Mouse (Mus musculus) forebrain, embryonic 10.5 days (tissue): ENCODE results near the gene Ifnl3. TPM values are rescaled to one million over a fixed set of nuclear protein-coding genes. Genes with fewer than 3 reads are reported as not detected.
"Not testable (repeated sequence)": the region's sequence is repeated elsewhere in the genome, so short reads cannot be mapped to it uniquely, and the experiment has no call there.

Experiments used
- DNase-seq: peaks from one replicate; pipeline ENCODE4 v3.0.0-alpha.2; 2017; ENCODE audit warnings: low spot score; ENCODE audit errors: extremely low spot score
- H3K27ac ChIP-seq: fragments of 300-500 bp; sonication (generic); 2 replicates; pipeline ENCODE4 v1.5.1; 2016; ENCODE audit warnings: mild to moderate bottlenecking
- H3K27me3 ChIP-seq: fragments of 300-500 bp; sonication (generic); 2 replicates; pipeline ENCODE4 v1.6.1; 2016; ENCODE audit warnings: mild to moderate bottlenecking; ENCODE audit not compliant: poor library complexity, severe bottlenecking
- H3K36me3 ChIP-seq: fragments of 300-500 bp; sonication (generic); replicated peaks from 2 replicates; pipeline ENCODE4 v1.6.1; 2016; ENCODE audit warnings: mild to moderate bottlenecking, moderate library complexity
- H3K4me1 ChIP-seq: fragments of 300-500 bp; sonication (generic); 2 replicates; pipeline ENCODE4 v1.6.1; 2016
- H3K4me3 ChIP-seq: fragments of 300-500 bp; sonication (generic); 2 replicates; pipeline ENCODE4 v1.5.1; 2016; ENCODE audit warnings: mild to moderate bottlenecking, moderate library complexity
- H3K9me3 ChIP-seq: fragments of 300-500 bp; sonication (generic); 2 replicates; pipeline ENCODE4 v1.6.1; 2016; ENCODE audit warnings: mild to moderate bottlenecking, moderate library complexity
- WGBS: fragments of 180-500 bp; shearing (Covaris S2); methylation state at CpG from one replicate; pipeline ENCODE4 v1.1.7; 2016; 5-methylcytosine and 5-hydroxymethylcytosine counted together
- polyA plus RNA-seq: library from polyadenylated mRNA; unstranded; fragments of >200 nt; fragmentation: Nextera tagmentation; extraction: Ambion mirVana; gene quantifications from 2 replicates; pipeline ENCODE4 v1.2.1, GENCODE M21; 2016

The Ifnl3 gene
- polyA plus RNA-seq: not detected in 2 replicates

DNA sequence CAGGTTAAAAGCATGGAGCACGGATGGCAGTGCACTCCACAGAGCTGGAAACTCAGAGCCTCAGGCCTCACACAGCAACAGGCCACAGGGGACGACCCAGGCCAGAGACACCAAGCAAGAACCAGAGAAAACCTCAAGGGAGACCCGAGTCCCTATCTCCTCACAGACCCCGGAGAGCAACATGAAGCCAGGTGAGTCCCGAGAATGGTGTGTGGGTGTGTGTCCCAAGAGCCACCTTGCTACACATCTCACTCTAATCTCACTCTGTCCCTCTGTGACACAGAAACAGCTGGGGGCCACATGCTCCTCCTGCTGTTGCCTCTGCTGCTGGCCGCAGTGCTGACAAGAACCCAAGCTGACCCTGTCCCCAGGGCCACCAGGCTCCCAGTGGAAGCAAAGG is at the start of gene Ifnl3:
TSS of gene Ifnl3 (plus strand) at position 301 of the 400 bp plus-strand sequence.
- DNase-seq, H3K4me1 ChIP-seq, H3K36me3 ChIP-seq, H3K9me3 ChIP-seq, H3K27ac ChIP-seq, H3K27me3 ChIP-seq, H3K4me3 ChIP-seq: not testable (repeated sequence)
- 77% methylated on average over 5 of the region's 6 CpGs for WGBS

GRCm38 (mm10) chr7:28476191-28476590 is 46.4 kb upstream of the Ifnl3 start:
- Histone ChIP-seq H3K4me3 (no peak overlapping the region), H3K4me1 (peaks cover 6% of the 10 kb centered on the region; the same call in 1 of the 2 replicates), H3K27ac (no peak overlapping the region), H3K9me3 (no peaks in the 10 kb centered on the region), H3K27me3 (no peaks in the 10 kb centered on the region), H3K36me3 (no peaks in the 10 kb centered on the region)
- 89% methylated on average over 6 of the region's 6 CpGs for WGBS
- DNase-seq: no peak

DNA sequence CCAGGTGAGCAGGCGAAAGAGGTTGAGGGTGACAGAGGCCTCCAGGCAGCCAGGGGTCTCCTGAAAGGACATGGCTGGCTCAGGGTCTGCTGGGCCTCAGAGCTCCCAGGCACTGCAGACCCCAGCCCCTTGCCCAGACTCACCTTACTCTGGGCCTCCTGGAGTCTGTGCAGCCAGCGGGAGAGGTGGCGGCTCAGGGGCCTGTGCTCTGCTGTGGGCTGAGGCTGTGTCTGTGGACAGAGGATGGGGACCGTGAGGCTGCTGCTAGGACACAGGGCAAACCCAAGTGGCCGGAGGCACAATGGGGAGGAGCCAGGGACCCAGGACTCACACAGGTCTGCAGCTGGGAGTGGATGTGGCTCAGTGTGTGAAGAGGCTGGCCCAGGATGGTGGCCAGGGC is 45.3 kb upstream of the Ifnl3 start:
- no peak overlapping the region for H3K27ac ChIP-seq
- no peaks in the 10 kb centered on the region for H3K36me3 ChIP-seq
- 87% methylated on average over 5 of the region's 5 CpGs for WGBS
- no peaks in the 10 kb centered on the region for H3K9me3 ChIP-seq
- no peak for DNase-seq
- peaks cover 6% of the 10 kb centered on the region; the same call in 1 of the 2 replicates for H3K4me1 ChIP-seq
- H3K27me3 ChIP-seq: no peaks in the 10 kb centered on the region
- H3K4me3 ChIP-seq: no peak overlapping the region

GRCm38 (mm10) chr7:28478854-28479253 is 43.8 kb upstream of the Ifnl3 start:
- Histone ChIP-seq H3K4me3 (no peak overlapping the region), H3K4me1 (peaks cover 6% of the 10 kb centered on the region), H3K27me3 (no peaks in the 10 kb centered on the region), H3K36me3 (no peaks in the 10 kb centered on the region), H3K27ac (no peak overlapping the region), H3K9me3 (no peaks in the 10 kb centered on the region)
- peak; percentile 31 for DNase-seq
- WGBS: 9% methylated on average over 8 of the region's 8 CpGs

DNA sequence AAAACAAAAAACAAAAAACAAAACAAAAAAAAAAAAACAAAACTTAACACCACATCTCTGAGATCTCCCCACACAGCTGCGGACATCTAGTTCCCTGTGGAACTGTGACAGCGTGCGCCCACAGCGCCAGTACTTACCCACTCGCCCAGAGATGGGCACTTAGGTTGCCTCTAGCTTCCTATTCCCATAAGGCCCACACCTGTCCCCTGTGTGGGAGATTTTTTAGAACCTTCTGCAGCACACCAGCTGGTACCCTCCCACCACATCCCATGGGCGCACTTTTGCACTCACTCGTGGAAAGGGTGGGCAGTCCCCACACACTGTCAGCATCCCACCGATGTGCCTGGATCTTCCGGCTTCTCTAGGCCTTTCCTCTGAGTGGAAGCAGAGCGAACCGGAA is 39.8 kb upstream of the Ifnl3 start:
- no peak for DNase-seq
- Histone ChIP-seq H3K4me3 (no peak overlapping the region), H3K4me1 (peaks cover 17% of the 10 kb centered on the region), H3K9me3 (no peaks in the 10 kb centered on the region), H3K27me3 (peaks cover 16% of the 10 kb centered on the region), H3K36me3 (no peaks in the 10 kb centered on the region), H3K27ac (no peak overlapping the region)
- 87% methylated on average over 11 of the region's 11 CpGs for WGBS

DNA sequence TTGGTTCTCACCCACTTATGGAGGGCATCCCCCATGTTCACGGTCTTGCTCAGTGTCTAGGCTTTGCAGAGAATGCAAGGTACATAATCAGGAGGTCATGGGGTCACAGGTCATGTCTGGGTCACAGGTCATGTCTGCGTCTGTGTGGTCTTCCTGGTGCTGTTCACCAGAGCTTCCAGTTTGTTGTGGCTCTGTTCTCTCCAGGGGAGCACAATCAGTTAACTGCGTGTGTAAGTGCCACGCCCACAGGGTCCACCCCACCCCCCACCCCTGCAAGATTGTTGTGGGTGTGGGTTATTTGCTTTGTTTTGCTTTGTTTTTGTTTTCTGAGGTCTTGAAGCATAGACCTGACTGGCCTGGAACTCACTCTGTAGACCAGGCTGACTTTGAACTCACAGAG is 38.4 kb upstream of the Ifnl3 start:
- 53% methylated on average over 4 of the region's 4 CpGs for WGBS
- DNase-seq: no peak

GRCm38 (mm10) chr7:28488030-28488491 is 34.6 kb upstream of the Ifnl3 start:
- DNase-seq: no peak
- Histone ChIP-seq H3K4me3 (peak overlapping the region; percentile 38), H3K36me3 (no peaks in the 10 kb centered on the region), H3K9me3 (no peaks in the 10 kb centered on the region), H3K4me1 (peaks cover 24% of the 10 kb centered on the region), H3K27me3 (peaks cover 31% of the 10 kb centered on the region), H3K27ac (no peak overlapping the region)
- WGBS: 3% methylated on average over 16 of the region's 16 CpGs

More for the DNA sequence above, 38.4 kb upstream of the Ifnl3 start:
- no peak overlapping the region for H3K4me3 ChIP-seq
- no peaks in the 10 kb centered on the region for H3K36me3 ChIP-seq
- H3K27me3 ChIP-seq: peaks cover 29% of the 10 kb centered on the region
- no peak overlapping the region for H3K27ac ChIP-seq
- no peaks in the 10 kb centered on the region for H3K9me3 ChIP-seq
- H3K4me1 ChIP-seq: peaks cover 16% of the 10 kb centered on the region

DNA sequence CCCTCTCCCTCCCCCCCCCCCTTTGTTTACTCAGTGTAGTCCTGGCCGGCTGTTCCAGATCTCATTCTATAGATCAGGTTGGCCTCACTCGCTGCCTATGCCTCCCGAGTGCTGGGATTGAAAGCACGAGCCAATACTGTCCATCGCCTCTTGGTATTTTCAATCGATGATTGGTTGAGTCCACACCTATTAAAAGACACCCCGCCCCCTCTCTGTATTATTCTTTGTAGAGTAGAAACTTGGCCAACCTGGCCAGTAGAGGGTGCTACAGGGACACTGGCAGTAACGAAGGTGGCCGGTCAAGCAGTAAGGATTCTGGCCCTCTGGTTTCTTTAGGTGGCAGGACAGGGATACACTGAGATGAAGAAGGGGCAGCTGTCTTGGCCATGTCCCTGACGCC is 32.2 kb upstream of the Ifnl3 start:
- 2% methylated on average over 10 of the region's 10 CpGs for WGBS
- Histone ChIP-seq H3K27me3 (peaks cover 31% of the 10 kb centered on the region), H3K27ac (no peak overlapping the region), H3K4me1 (peaks cover 17% of the 10 kb centered on the region), H3K9me3 (no peaks in the 10 kb centered on the region), H3K36me3 (no peaks in the 10 kb centered on the region), H3K4me3 (peak overlapping the region; percentile 21; the same call in 1 of the 2 replicates)
- peak; percentile 45 for DNase-seq

DNA sequence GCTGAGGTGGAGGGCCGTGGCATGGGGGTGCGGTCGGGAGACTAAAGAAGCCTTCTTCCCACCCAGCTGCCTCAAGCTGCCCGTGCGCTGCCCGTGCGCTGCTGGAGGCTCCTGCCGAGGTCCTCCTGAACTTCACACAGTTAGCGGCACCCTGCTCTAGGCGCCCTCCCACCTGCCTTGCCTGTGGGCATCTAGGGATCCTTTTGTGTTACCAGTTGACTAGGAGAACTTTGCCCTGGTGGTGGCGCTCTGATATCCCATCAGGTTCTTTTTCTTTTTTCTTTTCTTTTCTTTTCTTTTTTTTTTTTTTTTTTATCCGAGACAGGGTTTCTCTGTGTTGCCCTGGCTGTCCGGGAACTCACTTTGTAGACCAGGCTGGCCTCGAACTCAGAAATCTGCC is 31.7 kb upstream of the Ifnl3 start:
- peak overlapping the region; percentile 21; the same call in 1 of the 2 replicates for H3K4me3 ChIP-seq
- H3K36me3 ChIP-seq: no peaks in the 10 kb centered on the region
- no peaks in the 10 kb centered on the region for H3K9me3 ChIP-seq
- H3K27ac ChIP-seq: no peak overlapping the region
- WGBS: 29% methylated on average over 14 of the region's 14 CpGs
- H3K27me3 ChIP-seq: peaks cover 31% of the 10 kb centered on the region
- H3K4me1 ChIP-seq: peaks cover 17% of the 10 kb centered on the region
- DNase-seq: no peak

- WGBS: 84% methylated on average over 8 of the region's 8 CpGs
- no peak for DNase-seq
- Histone ChIP-seq H3K27me3 (peaks cover 21% of the 10 kb centered on the region), H3K4me1 (peaks cover 17% of the 10 kb centered on the region), H3K36me3 (no peaks in the 10 kb centered on the region), H3K9me3 (no peaks in the 10 kb centered on the region; the same call in 1 of the 2 replicates), H3K4me3 (no peak overlapping the region), H3K27ac (no peak overlapping the region)
Measured at GRCm38 (mm10) chr7:28492310-28492709, 30.3 kb upstream of the Ifnl3 start.

GRCm38 (mm10) chr7:28495426-28495825 is 27.2 kb upstream of the Ifnl3 start:
- Histone ChIP-seq H3K4me3 (no peak overlapping the region), H3K9me3 (peaks cover 2% of the 10 kb centered on the region; the same call in 1 of the 2 replicates), H3K27ac (no peak overlapping the region), H3K27me3 (no peaks in the 10 kb centered on the region), H3K36me3 (no peaks in the 10 kb centered on the region), H3K4me1 (peaks cover 5% of the 10 kb centered on the region)
- no peak for DNase-seq
- WGBS: 83% methylated on average over 11 of the region's 11 CpGs

DNA sequence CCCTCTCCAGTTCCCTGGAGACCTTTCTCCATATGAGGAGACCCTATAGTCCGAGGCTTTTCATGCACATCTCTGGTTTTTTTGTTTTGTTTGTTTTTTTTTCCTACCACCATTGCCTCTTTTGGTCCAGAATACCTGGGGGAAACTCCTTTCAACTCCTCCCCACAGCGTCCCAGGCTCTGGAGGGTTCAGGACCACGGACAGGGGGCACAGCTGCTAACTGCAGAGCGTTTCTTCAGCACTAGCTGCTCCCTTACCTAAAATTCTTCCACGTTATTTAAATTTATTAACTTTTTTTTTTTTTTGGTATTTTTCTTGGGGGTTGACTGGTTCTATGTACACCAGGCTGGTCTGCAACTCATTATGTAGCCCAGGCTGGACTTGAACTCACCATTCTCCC is 17.1 kb upstream of the Ifnl3 start:
- WGBS: 10% methylated on average over 5 of the region's 5 CpGs

DNA sequence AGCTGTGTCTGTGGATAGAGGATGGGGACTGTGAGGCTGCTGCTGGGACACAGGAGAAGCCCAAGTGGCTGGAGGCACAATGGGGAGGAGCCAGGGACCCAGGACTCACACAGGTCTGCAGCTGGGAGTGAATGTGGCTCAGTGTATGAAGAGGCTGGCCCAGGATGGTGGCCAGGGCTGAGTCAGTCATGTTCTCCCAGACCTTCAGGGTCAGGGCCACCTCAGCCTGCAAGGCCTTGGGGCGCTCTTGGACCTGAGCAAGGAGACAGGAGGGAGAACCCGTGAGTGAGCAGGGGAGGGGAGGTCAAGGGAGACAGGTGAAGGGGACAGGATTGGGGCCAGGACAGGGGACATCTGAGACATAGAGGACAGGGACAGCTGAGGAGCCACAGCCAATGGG is 13.5 kb upstream of the Ifnl3 start:
- not testable (repeated sequence) for H3K27me3 ChIP-seq, H3K36me3 ChIP-seq, DNase-seq, H3K4me1 ChIP-seq, H3K4me3 ChIP-seq, H3K27ac ChIP-seq, H3K9me3 ChIP-seq
- 70% methylated on average over 2 of the region's 2 CpGs for WGBS

More for the DNA sequence above, 17.1 kb upstream of the Ifnl3 start:
- Histone ChIP-seq H3K27ac (no peak overlapping the region), H3K27me3 (no peaks in the 10 kb centered on the region), H3K4me1 (no peaks in the 10 kb centered on the region), H3K4me3 (no peak overlapping the region), H3K36me3 (no peaks in the 10 kb centered on the region), H3K9me3 (peaks cover 10% of the 10 kb centered on the region; the same call in 1 of the 2 replicates)
- DNase-seq: no peak
